Mouse (Mus musculus) lung, postnatal 4 days (tissue): ENCODE data around the gene Atp6v0e2.

Experiments used
- DNase-seq, 2 experiments: peaks; one replicate each; pipeline ENCODE4 v3.0.0; 2021

The Atp6v0e2 gene

GRCm38 (mm10) chr6:48540721-48541120 is 3.3 kb downstream of the Atp6v0e2 start:
- no peak for DNase-seq

GRCm38 (mm10) chr6:48541560-48542450 is 4.4 kb downstream of the Atp6v0e2 start:
- DNase-seq, result peak in 1 of 2 experiments; percentile 57

- no peak for DNase-seq
These were observed 5.2 kb downstream of the Atp6v0e2 start for GRCm38 (mm10) chr6:48542631-48543030.

- no peak for DNase-seq
These were observed 7.8 kb downstream of the Atp6v0e2 start for GRCm38 (mm10) chr6:48545251-48545650.

DNA sequence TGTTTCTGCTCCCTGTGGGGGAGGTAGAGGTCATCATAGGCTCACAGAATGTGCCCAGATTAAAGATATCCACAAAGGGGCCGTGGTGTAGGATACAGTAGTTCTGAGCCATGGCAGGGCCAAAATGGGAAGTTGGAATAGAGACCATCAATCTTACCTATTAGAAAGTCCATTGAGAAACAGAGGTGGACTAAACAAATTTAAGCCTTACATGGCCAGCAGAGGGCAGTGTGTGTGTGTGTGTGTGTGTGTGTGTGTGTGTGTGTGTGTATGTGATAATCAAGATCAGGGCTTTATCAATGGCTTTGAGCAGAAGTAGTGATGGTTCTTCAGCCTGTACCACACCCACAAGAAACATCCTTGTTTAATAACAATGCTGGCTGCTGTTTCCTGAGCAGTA is 8.9 kb downstream of the Atp6v0e2 start:
- DNase-seq, result peak in 1 of 2 experiments; percentile 57

- no peak for DNase-seq
These were observed 9.4 kb downstream of the Atp6v0e2 start for GRCm38 (mm10) chr6:48546858-48547257.

- DNase-seq, result no peak
These were observed 10.9 kb downstream of the Atp6v0e2 start for GRCm38 (mm10) chr6:48548314-48548713.

GRCm38 (mm10) chr6:48552918-48553317 is 15.5 kb downstream of the Atp6v0e2 start:
- DNase-seq, result peak in 1 of 2 experiments; percentile 43

GRCm38 (mm10) chr6:48553819-48554218 is 16.4 kb downstream of the Atp6v0e2 start:
- no peak for DNase-seq

- peak; percentile 98 to 99 for DNase-seq
These were observed 17.1 kb downstream of the Atp6v0e2 start, which contains the start of gene Lrrc61 for GRCm38 (mm10) chr6:48554280-48555103. TSS of gene Lrrc61 (plus strand) at chr6:48554796.

- DNase-seq, result peak; percentile 41 to 67
These were observed 17.9 kb downstream of the Atp6v0e2 start for GRCm38 (mm10) chr6:48555104-48555890.

DNA sequence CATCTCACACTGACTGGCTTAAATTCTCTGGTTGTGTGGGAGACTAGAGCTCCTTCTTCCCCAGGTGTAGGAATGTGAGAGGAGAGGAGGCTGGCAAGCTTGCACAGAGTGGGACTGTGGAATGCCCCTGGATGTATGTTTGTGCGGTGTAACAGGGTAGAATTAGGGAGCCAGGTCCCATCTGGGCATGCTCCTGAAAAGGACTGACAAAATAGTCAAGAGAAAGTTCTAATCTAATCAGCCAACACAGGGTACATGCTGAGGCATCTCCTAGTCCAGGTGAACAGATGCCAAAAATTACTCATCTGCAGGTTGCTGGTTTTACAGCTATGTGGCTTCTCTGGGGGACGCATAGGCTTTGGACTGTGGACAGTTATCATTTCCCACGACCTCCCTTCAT is 18.5 kb downstream of the Atp6v0e2 start:
- DNase-seq, result no peak

GRCm38 (mm10) chr6:48565693-48566310 is 28.4 kb downstream of the Atp6v0e2 start:
- no peak for DNase-seq

GRCm38 (mm10) chr6:48566312-48566711 is 28.9 kb downstream of the Atp6v0e2 start:
- peak; percentile 61 to 76 for DNase-seq

DNA sequence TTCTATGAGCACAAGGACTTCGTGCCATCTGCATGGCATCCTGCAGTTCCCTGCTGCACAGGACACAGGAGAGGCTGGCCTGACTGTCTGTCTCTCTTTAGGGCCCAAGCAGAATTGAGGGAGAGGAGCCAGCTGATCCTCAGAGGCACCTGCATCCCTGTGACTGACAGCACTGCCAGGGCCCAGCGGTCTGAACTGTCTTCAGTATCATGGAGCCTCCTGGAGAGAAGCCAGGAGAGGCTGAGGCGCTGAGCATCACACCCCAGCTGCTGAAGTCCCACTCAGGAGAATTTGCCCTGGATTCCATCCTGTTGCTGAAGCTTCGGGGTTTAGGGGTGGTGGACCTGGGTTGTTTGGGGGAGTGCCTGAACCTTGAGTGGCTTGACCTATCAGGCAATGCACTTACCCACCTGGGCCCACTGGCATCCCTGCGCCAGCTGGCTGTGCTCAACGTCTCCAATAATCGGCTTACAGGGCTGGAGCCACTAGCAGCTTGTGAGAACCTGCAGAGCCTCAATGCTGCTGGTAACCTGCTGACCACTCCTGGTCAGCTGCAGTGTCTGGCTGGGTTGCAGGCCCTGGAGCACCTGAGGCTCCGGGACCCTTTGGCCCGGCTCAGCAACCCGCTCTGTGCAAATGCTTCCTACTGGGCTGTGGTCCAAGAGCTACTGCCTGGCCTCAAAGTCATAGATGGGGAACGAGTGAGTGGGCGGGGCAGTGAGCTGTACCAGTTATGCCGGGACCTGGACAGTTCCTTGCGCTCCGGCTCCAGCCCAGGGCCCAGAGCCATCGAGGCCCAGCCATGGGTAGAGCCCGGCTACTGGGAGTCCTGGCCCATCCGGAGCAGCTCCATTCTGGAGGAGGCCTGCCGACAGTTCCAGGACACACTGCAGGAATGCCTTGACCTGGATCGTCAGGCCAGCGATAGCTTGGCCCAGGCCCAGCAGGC is 30.9 kb downstream of the Atp6v0e2 start:
- peak; percentile 30 to 58 for DNase-seq

DNA sequence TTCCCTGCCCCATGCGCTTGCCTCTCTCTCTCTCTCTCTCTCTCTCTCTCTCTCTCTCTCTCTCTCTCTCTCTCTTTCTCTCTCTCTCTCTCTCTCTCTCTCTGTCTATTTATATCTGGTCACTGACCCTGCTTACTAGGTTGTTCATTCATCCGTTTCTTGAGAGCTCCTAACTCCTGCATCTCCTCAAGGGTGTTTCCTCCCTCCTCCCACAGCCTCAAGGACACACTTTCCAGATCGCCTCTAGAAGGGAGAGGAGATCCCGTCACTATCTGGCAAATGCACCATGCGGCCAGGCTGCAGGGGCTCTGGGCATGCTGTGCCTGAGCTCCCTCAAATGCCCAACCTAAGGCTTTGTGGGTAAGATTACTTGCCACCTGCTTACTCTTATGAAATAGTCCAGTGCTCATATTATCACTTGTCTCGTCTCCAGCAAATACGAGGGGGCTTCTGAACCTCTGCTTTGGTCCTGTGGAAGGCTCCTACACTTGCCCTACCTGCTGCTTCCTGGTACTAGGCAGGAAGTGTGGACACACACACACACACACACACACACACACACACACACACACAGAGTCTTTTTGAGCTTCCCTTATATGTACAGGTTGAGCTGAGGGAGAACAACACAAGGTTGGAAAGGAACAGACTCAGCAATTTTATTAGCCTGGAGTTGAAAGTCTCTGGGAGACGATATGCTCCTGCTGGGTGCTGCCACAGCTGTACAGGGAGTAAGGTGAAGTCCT is 31.8 kb downstream of the Atp6v0e2 start:
- no peak for DNase-seq

- DNase-seq, result no peak
These were observed 34.6 kb downstream of the Atp6v0e2 start for GRCm38 (mm10) chr6:48572014-48572413.

GRCm38 (mm10) chr6:48572572-48573061 is 35.2 kb downstream of the Atp6v0e2 start, which contains the start of gene Rarres2:
TSS of gene Rarres2 (minus strand) at chr6:48572789.
- peak; percentile 64 to 74 for DNase-seq

- DNase-seq, result peak in 1 of 2 experiments; percentile 42
These were observed 35.9 kb downstream of the Atp6v0e2 start for GRCm38 (mm10) chr6:48573280-48573679.

DNA sequence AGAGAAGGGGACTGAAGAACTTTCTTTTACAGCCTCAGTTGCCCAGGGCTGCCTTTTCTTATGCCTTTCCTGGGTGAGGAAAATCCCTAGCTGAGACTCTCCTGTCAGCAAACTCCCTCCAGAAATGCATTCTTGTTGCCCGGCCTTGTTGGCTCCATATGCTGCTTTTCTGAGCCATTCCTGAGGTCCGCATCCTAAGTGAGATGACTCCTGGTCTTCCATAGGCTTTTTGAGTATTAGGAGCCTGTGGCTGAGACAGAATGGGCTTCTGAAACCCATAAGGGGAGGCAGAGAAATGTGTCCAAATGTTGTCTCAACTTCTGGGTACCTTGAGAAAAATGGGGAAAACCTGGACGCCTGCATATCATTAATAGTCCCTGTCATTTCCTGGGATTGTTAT is 36.6 kb downstream of the Atp6v0e2 start:
- no peak for DNase-seq
